In the genomic region with DNA sequence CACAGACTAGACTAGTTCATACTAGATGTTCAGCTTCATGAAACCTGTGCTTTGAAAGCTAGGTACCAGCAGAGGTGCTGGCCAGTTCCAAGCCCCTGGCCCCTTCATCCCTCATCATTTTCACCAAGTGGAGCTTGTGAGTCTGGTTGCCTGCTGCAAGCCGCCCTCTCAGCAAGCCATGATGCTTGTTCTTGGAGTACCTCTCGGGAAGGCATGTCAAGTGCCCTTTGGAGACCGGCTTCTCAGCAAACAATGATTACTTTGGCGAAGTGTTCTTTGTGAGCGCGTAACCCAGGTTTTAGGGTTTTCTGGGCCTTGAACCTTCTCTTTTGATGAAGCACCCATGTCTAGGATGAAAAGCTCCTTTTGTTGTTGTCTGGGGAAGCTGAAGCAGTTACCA, we compare ENCODE assay signal across 25 mouse cellular contexts.
A peak's percentile ranks its signal among the peaks of the same experiment; 100 is the strongest.
DNase-seq lines count a peak whose midpoint lies in the region; ATAC-seq and TF ChIP-seq lines count a peak whose summit lies in the region.
"Had no signal": no experiment of that assay in that cellular context is flagged by ENCODE, and none has a peak within 500 bp of the region (broad histone marks: within the 10 kb centered on the region; RNA-seq: fewer than 3 reads in every experiment).

No protein-coding gene starts in this region.

- ATAC-seq in lung, embryonic 14.5 days (ENCODE audit: insufficient read depth): no peak
- ATAC-seq in forebrain, embryonic 11.5 days (replicated peaks; ENCODE audit: low FRiP score): no peak
- ATAC-seq: activated CD4-positive, CD25-positive, alpha-beta regulatory T cell, adult 4 months; CD4-positive, CD25-positive, alpha-beta regulatory T cell, adult 4 months; forebrain, embryonic 13.5 days; forebrain, embryonic 15.5 days; Patski had no signal

- H3K4me3 ChIP-seq in lung, embryonic 14.5 days (ENCODE audit: low read depth, low read length): no peak overlapping the region
- H3K4me3 ChIP-seq in forebrain, embryonic 11.5 days (ENCODE audit: low read depth, low read length): no peak overlapping the region
- H3K4me3 ChIP-seq: embryonic facial prominence, embryonic 13.5 days; embryonic facial prominence, embryonic 15.5 days; erythroblast, embryonic 14.5 days; forebrain, embryonic 10.5 days; forebrain, embryonic 13.5 days; forebrain, embryonic 15.5 days had no signal

- DNase-seq in lung, adult 18-20 months: peak; percentile 62 to 67
- DNase-seq in lung, embryonic 14.5 days: peak; percentile 56
- peak; percentile 30 for DNase-seq in lung, postnatal 10 days
- DNase-seq in lung, postnatal 25 days (ENCODE audit: low spot score): peak; percentile 67
- no peak for DNase-seq in forebrain, embryonic 11.5 days (ENCODE audit: low spot score)
- DNase-seq in urinary bladder, postnatal 25 days (ENCODE audit: low spot score): no peak
- DNase-seq in layer of hippocampus, adult 9-10 months (ENCODE audit: low spot score): no peak
- DNase-seq in cerebellum, adult 18-20 months: no peak
- DNase-seq: adrenal gland, adult 8-10 months; B cell, adult 2 months; cerebellum, adult 11-12 months; cerebellum, adult 8-10 months; cerebellum, adult 9-11 months; cerebellum, postnatal 36 days; embryo, embryonic 11 days had no signal

- no peak for TF ChIP-seq CTCF in lung, embryonic 14.5 days (IDR thresholded peaks at IDR 0.05; ENCODE audit: low read depth)

- H3K4me2 ChIP-seq in lung, embryonic 14.5 days: no peak overlapping the region
- H3K4me2 ChIP-seq in forebrain, embryonic 11.5 days (ENCODE audit: low read depth, low read length, severe bottlenecking): no peak overlapping the region
- H3K4me2 ChIP-seq: embryonic facial prominence, embryonic 13.5 days; embryonic facial prominence, embryonic 15.5 days; forebrain, embryonic 13.5 days; forebrain, embryonic 15.5 days had no signal

- H3K4me1 ChIP-seq in lung, embryonic 14.5 days (ENCODE audit: insufficient read depth): peaks cover 8% of the 10 kb centered on the region; the same call in 1 of the 2 replicates
- H3K4me1 ChIP-seq in forebrain, embryonic 11.5 days (replicated peaks; ENCODE audit: control insufficient read depth, insufficient read depth, low read length): no peaks in the 10 kb centered on the region; the same call in 1 of the 2 replicates

- H3K36me3 ChIP-seq in lung, embryonic 14.5 days (ENCODE audit: insufficient read depth): no peaks in the 10 kb centered on the region
- no peaks in the 10 kb centered on the region for H3K36me3 ChIP-seq in forebrain, embryonic 11.5 days (ENCODE audit: control insufficient read depth, insufficient read depth, low read length)
- H3K36me3 ChIP-seq: embryonic facial prominence, embryonic 13.5 days; embryonic facial prominence, embryonic 15.5 days; forebrain, embryonic 10.5 days; forebrain, embryonic 15.5 days; G1E had no signal

- no peak overlapping the region for H3K27ac ChIP-seq in lung, embryonic 14.5 days (ENCODE audit: low read depth)
- H3K27ac ChIP-seq in forebrain, embryonic 11.5 days (ENCODE audit: low read depth, low read length): no peak overlapping the region
- H3K27ac ChIP-seq: embryonic facial prominence, embryonic 13.5 days; embryonic facial prominence, embryonic 15.5 days; forebrain, embryonic 10.5 days; forebrain, embryonic 13.5 days; forebrain, embryonic 15.5 days had no signal

- WGBS in lung, embryonic 14.5 days: 72% methylated on average over 6 of the region's 6 CpGs
- 90% methylated on average over 6 of the region's 6 CpGs for WGBS in forebrain, embryonic 11.5 days

- H3K9ac ChIP-seq in lung, embryonic 14.5 days: no peak overlapping the region
- no peak overlapping the region for H3K9ac ChIP-seq in forebrain, embryonic 11.5 days (ENCODE audit: low read length)
- H3K9ac ChIP-seq: embryonic facial prominence, embryonic 13.5 days; embryonic facial prominence, embryonic 15.5 days; forebrain, embryonic 13.5 days; forebrain, embryonic 15.5 days had no signal

- H3K9me3 ChIP-seq in lung, embryonic 14.5 days (ENCODE audit: low read depth, low read length): no peaks in the 10 kb centered on the region
- H3K9me3 ChIP-seq in forebrain, embryonic 11.5 days (ENCODE audit: control insufficient read depth, low read length): no peaks in the 10 kb centered on the region
- H3K9me3 ChIP-seq: embryonic facial prominence, embryonic 13.5 days; embryonic facial prominence, embryonic 15.5 days; forebrain, embryonic 10.5 days; forebrain, embryonic 13.5 days; forebrain, embryonic 15.5 days; G1E had no signal

- no peaks in the 10 kb centered on the region for H3K27me3 ChIP-seq in lung, embryonic 14.5 days (ENCODE audit: insufficient read depth, low read length)
- no peaks in the 10 kb centered on the region for H3K27me3 ChIP-seq in forebrain, embryonic 11.5 days (ENCODE audit: control insufficient read depth, insufficient read depth, low read length)
- H3K27me3 ChIP-seq: embryonic facial prominence, embryonic 15.5 days; forebrain, embryonic 15.5 days; Patski had no signal

Comparison
In these comparisons a context has a peak if more than half of its experiments do, and no peak if none do; other contexts are left out.
1. DNase-seq: peak in lung, adult 18-20 months (2 of 2), lung, embryonic 14.5 days (single experiment), lung, postnatal 10 days (single experiment) and lung, postnatal 25 days (single experiment); none in forebrain, embryonic 11.5 days (single experiment), urinary bladder, postnatal 25 days (single experiment), layer of hippocampus, adult 9-10 months (single experiment) and cerebellum, adult 18-20 months (0 of 2).